Mouse (Mus musculus) colon, adult 2 months (tissue): Measurements from ENCODE around the gene Kcnh7. TPM values are rescaled to one million over a fixed set of nuclear protein-coding genes. Genes with fewer than 3 reads are reported as not detected.

Experiments used
- polyA plus RNA-seq: library from polyadenylated mRNA; depleted of rRNA; stranded (reverse); fragments of >200 nt; gene quantifications from 2 replicates; pipeline ENCODE4 v1.2.3, GENCODE M21; 2012; rRNA removed

The Kcnh7 gene
- polyA plus RNA-seq, result 0.01 TPM in 1 of 2 replicates, not detected in the other

DNA sequence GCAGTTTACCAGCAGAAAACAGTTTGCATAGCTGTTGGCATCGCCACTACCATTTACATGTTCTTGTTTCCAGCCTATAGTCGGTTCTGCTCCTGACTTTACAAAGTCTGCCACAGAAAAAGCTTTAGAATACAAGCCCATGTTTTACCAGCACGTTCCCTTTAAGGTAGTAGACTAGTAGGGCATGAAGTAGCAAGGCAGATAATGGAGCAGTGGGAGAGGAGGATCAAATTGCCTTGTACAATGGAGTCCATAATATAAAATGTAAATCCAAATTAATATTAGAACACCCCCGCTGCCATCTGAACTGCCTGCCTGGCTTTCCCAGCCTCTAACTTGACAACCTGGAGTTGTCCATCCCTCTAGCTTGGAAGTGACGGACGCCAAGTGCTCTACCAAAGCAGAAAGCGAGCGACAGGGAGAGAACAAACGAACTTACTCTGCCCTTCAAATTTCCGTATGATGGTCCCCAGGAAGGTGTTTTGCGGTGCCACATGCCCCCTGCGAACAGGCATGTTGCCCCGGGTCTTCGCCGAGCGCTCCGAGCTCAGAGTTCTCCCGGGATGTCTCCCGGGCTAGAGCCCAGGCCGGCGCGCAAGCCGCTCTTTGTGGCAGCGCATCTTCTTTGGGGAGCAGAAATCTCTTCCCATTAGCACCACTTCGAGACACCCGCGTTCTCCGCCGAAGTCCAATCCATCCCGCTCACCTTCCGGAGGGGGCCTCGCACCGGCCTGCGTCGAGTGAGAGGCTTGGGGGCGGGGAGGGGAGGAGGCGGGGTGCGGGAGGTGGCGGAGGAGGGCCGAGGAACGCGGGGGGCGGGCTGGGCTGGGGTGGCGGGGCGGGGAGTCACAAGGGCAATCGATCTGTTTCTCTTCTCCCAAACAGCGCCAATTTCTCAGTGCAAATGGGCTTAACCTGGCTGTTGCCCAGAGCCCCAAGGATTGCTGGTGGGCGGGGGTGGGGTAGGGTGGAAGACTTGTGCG lies at the start of gene Kcnh7:
Kcnh7 (minus strand) TSS at position 725 of the 983 bp plus-strand sequence.

DNA sequence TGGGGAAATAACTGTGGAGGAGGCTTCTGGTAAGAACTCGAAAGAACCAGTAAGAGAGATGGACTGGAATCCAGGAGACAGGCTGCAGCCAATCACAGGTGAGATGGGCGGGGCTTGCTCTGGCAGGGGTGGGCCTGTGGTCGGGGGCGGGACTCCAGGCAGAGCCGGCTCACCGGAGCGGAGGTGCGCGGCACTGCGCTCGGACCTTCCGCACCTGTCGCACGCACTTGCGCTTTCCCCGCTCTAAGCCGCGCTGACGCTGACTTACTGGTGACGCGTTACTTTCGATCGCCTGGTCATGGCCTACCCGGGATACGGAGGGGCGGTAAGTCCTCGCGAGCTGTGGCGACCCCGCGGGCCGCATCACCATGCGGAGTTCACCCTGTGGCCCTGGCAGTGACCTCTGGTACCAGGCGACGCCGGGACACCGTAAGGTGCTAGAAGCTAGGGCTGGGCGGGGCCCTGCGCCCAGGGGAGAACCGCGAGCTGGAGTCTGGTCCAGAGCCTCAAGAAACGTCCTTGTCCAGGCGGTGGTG lies 519.9 kb downstream of the Kcnh7 start, which contains the start of gene Gca:
Gca (plus strand) TSS at position 151 of the 536 bp plus-strand sequence.

DNA sequence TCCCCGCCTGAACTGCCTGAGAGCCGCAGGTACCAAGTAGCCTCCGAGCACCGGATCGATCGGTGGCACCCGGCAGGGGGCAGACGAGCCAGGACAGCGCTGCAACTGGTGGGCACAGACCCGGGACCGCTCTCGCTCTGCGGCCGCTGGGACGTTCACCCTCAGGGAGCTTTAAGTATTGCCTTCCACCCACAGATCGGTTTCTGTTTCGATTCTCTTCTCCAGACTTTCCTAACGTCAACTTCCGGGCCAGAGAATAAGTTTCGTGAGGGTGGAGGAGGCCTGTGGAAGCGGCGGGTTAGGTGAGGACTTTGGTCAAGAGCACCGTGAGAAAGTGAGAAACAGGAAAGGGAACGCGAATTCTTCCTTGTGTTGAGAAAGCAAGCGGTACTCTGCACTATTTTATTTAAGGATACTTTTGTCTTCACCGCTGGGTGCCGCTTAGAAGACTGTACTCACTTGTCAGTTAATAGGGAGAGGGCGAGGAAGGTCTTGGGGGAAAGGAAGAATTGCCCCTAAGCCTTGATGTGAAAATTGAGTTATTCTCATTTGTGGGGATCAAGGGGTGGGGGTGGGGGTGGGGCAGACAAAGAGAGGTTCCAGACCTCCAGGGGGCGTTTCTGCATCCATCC lies 538.0 kb downstream of the Kcnh7 start, which contains the start of gene Ifih1:
Ifih1 (minus strand) TSS at position 242 of the 632 bp plus-strand sequence.

